16 mouse cellular contexts compared by ENCODE assay signal in genomic region chr16:9430509-9430908, GRCm38 (mm10).
"Had no signal": no experiment of that assay in that cellular context is flagged by ENCODE, and none has a peak within 500 bp of the region (broad histone marks: within the 10 kb centered on the region; RNA-seq: fewer than 3 reads in every experiment).

No protein-coding gene starts in this region.

- H3K4me3 ChIP-seq: neural tube, embryonic 13.5 days; neural tube, embryonic 15.5 days; stomach, embryonic 15.5 days had no signal

- H3K36me3 ChIP-seq: neural tube, embryonic 13.5 days; neural tube, embryonic 15.5 days; stomach, embryonic 15.5 days had no signal

- DNase-seq: retina, postnatal 1 day; right cerebral cortex, adult 18-20 months; right cerebral cortex, postnatal 14 days; right cerebral cortex, postnatal 25 days; right cerebral cortex, postnatal 4 days; spleen, adult 18-20 months; thymus, adult 18-20 months; thymus, adult 2 months; thymus, postnatal 14 days; thymus, postnatal 25 days; thymus, postnatal 36 days; thymus, postnatal 4 days had no signal

- H3K4me2 ChIP-seq: neural tube, embryonic 13.5 days; neural tube, embryonic 15.5 days; stomach, embryonic 15.5 days had no signal

- H3K27me3 ChIP-seq: neural tube, embryonic 15.5 days; stomach, embryonic 15.5 days had no signal

- H3K9ac ChIP-seq: neural tube, embryonic 13.5 days; neural tube, embryonic 15.5 days; stomach, embryonic 15.5 days had no signal

- H3K27ac ChIP-seq: neural tube, embryonic 13.5 days; neural tube, embryonic 15.5 days; stomach, embryonic 15.5 days; stomach, postnatal 0 days had no signal

- H3K9me3 ChIP-seq: neural tube, embryonic 13.5 days; neural tube, embryonic 15.5 days; stomach, embryonic 15.5 days had no signal

- H3K4me1 ChIP-seq: neural tube, embryonic 13.5 days; neural tube, embryonic 15.5 days; stomach, embryonic 15.5 days had no signal
